Mouse (Mus musculus): ENCODE results near the gene 4933402J07Rik.
A peak's percentile ranks its signal among the peaks of the same experiment; 100 is the strongest.

The 4933402J07Rik gene

GRCm38 (mm10) chr8:87563553-87563952 is at the start of gene 4933402J07Rik:
4933402J07Rik (plus strand) TSS chr8:87563853.
- DNase-seq (ENCODE audit: low read depth, low spot score) = no peak

DNA sequence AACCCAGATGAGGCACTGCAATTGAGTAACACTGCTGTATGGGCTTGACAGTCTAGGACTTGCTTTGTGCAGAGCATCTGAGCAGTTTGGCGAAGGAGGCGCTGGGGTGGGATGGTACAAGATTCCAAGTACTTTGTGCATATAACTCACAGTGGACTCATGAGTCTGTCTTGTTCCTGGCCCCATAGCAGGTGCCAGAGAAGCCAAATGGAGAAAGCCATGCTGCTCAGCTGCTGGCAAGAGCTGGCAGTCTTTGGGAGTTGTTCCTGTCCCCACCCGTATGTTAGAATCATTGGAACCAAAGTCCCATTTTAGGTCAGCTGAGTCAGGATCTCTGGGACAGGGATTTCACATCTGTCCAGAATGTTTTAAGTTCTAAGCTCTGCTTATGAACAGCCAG is 46.5 kb upstream of the 4933402J07Rik start:
- no peak for DNase-seq (ENCODE audit: low read depth, low spot score)

- no peak for DNase-seq (ENCODE audit: low read depth, low spot score)
Measured at GRCm38 (mm10) chr8:87525006-87525405, 38.6 kb upstream of the 4933402J07Rik start.

- DNase-seq (ENCODE audit: low read depth, low spot score) = peak; percentile 49
Measured at GRCm38 (mm10) chr8:87531176-87531575, 32.5 kb upstream of the 4933402J07Rik start.

DNA sequence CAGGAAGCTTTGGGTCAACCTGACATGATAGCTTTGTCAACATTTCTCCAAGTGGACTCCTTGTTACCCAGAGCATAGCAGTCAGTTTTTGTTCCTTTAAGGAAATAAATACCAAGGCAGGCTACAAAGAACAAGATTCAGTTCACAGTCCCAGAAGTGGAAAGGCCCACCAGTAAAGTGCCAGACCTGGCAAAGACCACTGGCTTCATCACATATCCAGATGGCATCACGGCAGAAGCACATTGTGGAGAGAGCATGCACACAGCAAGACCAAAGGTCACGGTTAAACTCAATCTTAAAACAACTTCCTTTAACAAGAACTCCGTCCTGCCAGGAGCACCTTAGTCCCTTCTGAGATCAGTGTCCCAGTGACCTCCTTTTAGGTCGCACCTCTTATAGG is 30.2 kb upstream of the 4933402J07Rik start:
- DNase-seq (ENCODE audit: low read depth, low spot score) = no peak

- peak; percentile 37 for DNase-seq (ENCODE audit: low read depth, low spot score)
Measured at GRCm38 (mm10) chr8:87534846-87535245, 28.8 kb upstream of the 4933402J07Rik start.

DNA sequence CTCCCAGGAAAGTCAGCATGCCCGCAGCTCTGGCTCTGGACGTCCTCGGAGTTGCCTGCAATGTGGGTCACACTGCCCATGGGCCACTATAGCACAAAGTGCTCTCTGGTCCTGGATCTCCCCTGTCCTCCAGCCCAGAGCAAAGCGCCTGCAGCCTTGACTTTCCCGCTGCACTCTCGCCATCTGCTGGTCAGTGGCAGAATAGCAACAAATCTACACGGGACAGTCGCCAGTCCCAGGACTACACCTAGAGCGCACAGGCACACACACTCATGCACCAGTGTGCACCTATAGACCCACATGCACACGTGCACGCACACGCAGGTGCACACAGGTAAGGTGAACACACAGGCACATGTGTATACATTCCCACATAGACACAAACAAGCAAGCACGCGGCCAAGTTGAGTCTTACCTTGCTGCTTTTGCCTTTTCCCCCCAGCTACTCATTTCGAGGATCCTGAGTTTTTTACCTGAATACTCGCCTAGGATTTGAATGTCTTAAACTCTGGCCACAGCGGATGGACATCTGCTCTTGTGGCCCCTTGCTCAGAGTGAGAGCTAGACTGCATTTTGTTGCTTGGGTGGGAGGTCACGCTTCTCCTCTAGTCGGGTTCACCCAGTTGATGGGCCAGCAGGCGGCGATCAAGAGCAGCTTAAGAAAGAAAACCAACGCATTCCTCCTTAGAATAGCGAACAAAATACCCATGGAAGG is 26.9 kb upstream of the 4933402J07Rik start:
- peak; percentile 81 for DNase-seq (ENCODE audit: low read depth, low spot score)

- DNase-seq (ENCODE audit: low read depth, low spot score) = no peak
Measured at GRCm38 (mm10) chr8:87539829-87540394, 23.7 kb upstream of the 4933402J07Rik start.

GRCm38 (mm10) chr8:87549881-87550280 is 13.8 kb upstream of the 4933402J07Rik start:
- no peak for DNase-seq (ENCODE audit: low read depth, low spot score)

GRCm38 (mm10) chr8:87552801-87553200 is 10.9 kb upstream of the 4933402J07Rik start:
- DNase-seq (ENCODE audit: low read depth, low spot score) = no peak

DNA sequence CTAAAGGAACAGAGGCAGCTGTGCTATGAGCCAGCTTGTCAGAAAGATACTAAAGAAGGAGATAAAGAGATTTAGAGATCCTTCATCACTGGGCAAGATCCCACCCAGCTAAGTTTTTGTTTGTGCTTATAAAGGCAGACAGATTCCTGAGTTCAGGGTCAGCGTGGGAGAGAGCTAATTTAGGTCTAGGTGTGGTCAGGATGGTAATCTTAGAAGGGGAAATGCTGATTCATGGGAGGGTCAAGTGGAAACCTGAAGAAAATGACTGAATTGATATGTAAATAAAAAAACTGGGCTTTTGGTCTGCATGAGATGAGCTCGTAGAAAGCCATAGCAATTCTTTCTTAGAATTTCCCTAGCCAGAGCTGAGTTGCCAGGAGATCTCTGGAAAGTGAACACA is 2.9 kb upstream of the 4933402J07Rik start:
- no peak for DNase-seq (ENCODE audit: low read depth, low spot score)

GRCm38 (mm10) chr8:87569203-87569602 is 5.5 kb downstream of the 4933402J07Rik start:
- no peak for DNase-seq (ENCODE audit: low read depth, low spot score)

DNA sequence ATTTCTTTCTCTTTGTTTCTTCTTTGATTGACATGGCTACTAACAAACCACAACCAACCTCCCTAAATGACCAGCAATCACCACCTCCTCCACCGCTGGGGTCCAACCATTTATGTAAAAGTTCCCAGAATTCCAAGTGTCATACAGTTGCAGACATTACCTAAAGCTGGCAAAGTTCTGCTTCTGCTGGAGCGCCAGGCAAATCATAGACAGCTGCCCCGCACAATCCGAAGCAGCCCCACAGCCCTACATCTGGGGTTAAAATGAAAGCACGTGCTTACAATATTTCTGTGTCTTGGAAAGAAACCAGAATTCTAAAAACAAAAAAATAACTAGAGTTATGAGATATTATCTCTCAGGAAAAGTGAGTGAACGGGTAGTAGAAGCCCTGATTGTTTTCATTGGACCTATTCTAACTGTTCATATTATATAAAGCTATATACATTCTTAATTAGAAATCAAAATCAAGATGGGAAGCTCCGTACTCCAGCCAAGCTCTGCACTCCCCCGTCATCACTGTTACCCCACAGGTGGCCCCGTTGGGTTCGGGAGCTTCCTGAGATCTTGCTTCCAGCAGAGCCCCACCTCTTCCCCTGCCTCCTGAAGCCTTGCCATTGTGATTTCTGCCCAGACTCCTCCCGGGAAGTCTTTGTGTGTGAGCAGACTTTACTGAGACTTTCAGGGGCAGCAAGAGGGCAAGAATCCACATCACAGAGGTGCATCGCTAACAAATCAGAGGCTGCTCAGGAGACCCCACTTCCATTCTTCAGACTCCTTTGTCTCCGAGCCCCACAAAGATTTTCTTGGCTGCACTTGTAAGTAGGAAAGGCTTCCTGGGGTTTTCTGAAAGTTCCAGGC is 6.3 kb downstream of the 4933402J07Rik start:
- DNase-seq (ENCODE audit: low read depth, low spot score) = no peak

- no peak for DNase-seq (ENCODE audit: low read depth, low spot score)
Measured at GRCm38 (mm10) chr8:87570564-87570855, 6.9 kb downstream of the 4933402J07Rik start.

GRCm38 (mm10) chr8:87570880-87571279 is 7.2 kb downstream of the 4933402J07Rik start:
- DNase-seq (ENCODE audit: low read depth, low spot score) = peak; percentile 8

- peak; percentile 82 for DNase-seq (ENCODE audit: low read depth, low spot score)
Measured at GRCm38 (mm10) chr8:87594272-87594671, 30.6 kb downstream of the 4933402J07Rik start.

GRCm38 (mm10) chr8:87602731-87603130 is 39.1 kb downstream of the 4933402J07Rik start:
- DNase-seq (ENCODE audit: low read depth, low spot score) = no peak

- DNase-seq (ENCODE audit: low read depth, low spot score) = no peak
Measured at GRCm38 (mm10) chr8:87609110-87609509, 45.5 kb downstream of the 4933402J07Rik start.

DNA sequence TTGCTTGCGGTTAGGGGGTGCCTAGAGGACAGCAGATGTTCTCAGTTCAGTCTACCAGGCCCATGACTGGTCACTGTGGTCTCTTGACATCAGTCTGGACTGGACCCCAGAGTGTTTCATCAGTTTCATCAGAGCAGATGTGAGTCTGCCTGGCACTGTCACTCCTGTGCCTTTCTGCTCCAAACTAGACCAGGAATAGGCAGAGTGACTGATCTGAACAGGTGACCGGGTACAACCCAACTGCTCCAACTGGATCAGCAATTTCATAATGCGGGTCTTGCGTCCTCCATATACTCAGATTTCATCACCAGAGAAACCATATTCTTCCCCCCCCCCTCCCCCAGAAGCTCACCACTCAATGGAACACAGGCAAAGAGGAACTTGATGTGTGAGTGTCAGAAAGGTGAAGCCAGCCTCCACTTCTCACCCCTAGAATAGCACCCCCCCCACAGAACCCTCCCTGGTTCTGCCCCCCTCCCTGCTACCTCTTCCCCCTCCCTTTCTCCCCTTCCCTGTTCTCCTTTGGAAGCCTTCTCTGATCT is 46.1 kb downstream of the 4933402J07Rik start:
- no peak for DNase-seq (ENCODE audit: low read depth, low spot score)

DNA sequence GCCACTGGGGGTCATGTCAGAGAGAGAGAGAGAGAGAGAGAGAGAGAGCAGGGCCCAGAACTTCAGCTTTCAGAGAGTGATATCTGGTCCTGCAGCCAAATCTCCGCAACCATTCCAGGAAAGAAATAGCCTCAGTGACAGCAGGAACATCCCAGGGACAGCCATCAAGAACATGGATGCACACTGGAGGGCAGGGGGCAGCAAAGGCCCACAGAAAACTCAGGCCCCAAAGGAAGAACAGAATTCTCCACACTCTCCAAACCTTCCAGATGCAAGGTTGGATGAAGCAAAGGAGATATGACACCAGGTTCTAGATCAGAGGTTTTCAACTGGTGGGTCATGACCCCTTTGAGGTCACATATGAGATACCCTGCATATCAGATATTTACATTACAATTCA is 50.0 kb downstream of the 4933402J07Rik start:
- DNase-seq (ENCODE audit: low read depth, low spot score) = no peak

- peak; percentile 87 for DNase-seq (ENCODE audit: low read depth, low spot score)
Measured at GRCm38 (mm10) chr8:87619118-87619517, 55.5 kb downstream of the 4933402J07Rik start.

DNA sequence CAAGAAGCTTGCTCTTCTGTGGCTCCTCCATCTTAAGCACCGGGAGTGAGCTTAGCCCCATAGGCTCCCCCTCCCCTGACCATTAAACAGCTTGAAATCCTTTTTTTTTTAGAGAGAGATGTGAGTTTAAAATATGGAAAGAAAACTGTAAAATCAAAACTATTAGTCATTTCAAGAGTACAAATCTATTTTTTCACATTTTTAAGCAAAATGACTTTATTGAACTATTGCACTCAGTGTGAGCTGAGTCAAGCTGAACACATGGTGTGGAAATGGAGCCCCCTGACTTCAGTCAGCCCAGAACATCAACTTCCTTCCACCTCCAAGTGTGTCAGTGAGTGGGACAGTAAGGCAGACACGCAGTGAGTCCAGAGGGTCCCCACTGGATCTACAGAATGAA is 55.9 kb downstream of the 4933402J07Rik start:
- no peak for DNase-seq (ENCODE audit: low read depth, low spot score)
